16 mouse cellular contexts compared by ENCODE assay signal in genomic region chr16:52229930-52230329, GRCm38 (mm10).
DNase-seq lines count a peak whose midpoint lies in the region; ATAC-seq lines count a peak whose summit lies in the region.
"Had no signal": no experiment of that assay in that cellular context is flagged by ENCODE, and none has a peak within 500 bp of the region (broad histone marks: within the 10 kb centered on the region; RNA-seq: fewer than 3 reads in every experiment).

No protein-coding gene starts in this region.

- no peak for ATAC-seq in liver, embryonic 12.5 days
- ATAC-seq: intestine, embryonic 16.5 days had no signal

- H3K9ac ChIP-seq in liver, embryonic 12.5 days = no peak overlapping the region
- H3K9ac ChIP-seq: forebrain, embryonic 12.5 days; hindbrain, embryonic 13.5 days; limb, embryonic 13.5 days; liver, embryonic 15.5 days had no signal

- no peaks in the 10 kb centered on the region for H3K9me3 ChIP-seq in liver, embryonic 12.5 days (replicated peaks)
- H3K9me3 ChIP-seq: forebrain, embryonic 12.5 days; G1E; hindbrain, embryonic 13.5 days; limb, embryonic 13.5 days; liver, embryonic 15.5 days had no signal

- H3K4me2 ChIP-seq in liver, embryonic 12.5 days = no peak overlapping the region
- H3K4me2 ChIP-seq: forebrain, embryonic 12.5 days; hindbrain, embryonic 13.5 days; limb, embryonic 13.5 days; liver, embryonic 15.5 days had no signal

- DNase-seq in layer of hippocampus, adult 11-12 months (ENCODE audit: low spot score) = peak; percentile 24
- DNase-seq in layer of hippocampus, postnatal 14 days (ENCODE audit: low spot score in 2 of 2) = no peak
- DNase-seq in right cerebral cortex, adult 2 months (ENCODE audit: low spot score in 2 of 2) = peak; percentile 51 to 57
- no peak for DNase-seq in right cerebral cortex, postnatal 10 days (ENCODE audit: low spot score in 2 of 2)
- DNase-seq in brain, adult 2 months (ENCODE audit: low read depth, low spot score) = peak; percentile 87
- peak; percentile 83 for DNase-seq in telencephalon, adult 2 months (ENCODE audit: low read depth, low spot score)
- DNase-seq in lung, postnatal 10 days = no peak
- DNase-seq: cerebellum, postnatal 14 days; heart, postnatal 10 days had no signal

- 43% methylated on average over 2 of the region's 2 CpGs for WGBS in liver, embryonic 12.5 days (ENCODE audit: insufficient replicate concordance)

- no peaks in the 10 kb centered on the region for H3K36me3 ChIP-seq in liver, embryonic 12.5 days
- H3K36me3 ChIP-seq: forebrain, embryonic 12.5 days; G1E; hindbrain, embryonic 13.5 days; limb, embryonic 13.5 days; liver, embryonic 15.5 days had no signal

- H3K27ac ChIP-seq in liver, embryonic 12.5 days = no peak overlapping the region
- H3K27ac ChIP-seq: forebrain, embryonic 12.5 days; hindbrain, embryonic 13.5 days; limb, embryonic 13.5 days; liver, embryonic 15.5 days had no signal

- H3K4me3 ChIP-seq in liver, embryonic 12.5 days = no peak overlapping the region
- H3K4me3 ChIP-seq: forebrain, embryonic 12.5 days; hindbrain, embryonic 13.5 days; limb, embryonic 13.5 days; liver, embryonic 15.5 days had no signal

- H3K4me1 ChIP-seq in liver, embryonic 12.5 days = no peaks in the 10 kb centered on the region
- H3K4me1 ChIP-seq: forebrain, embryonic 12.5 days; hindbrain, embryonic 13.5 days; limb, embryonic 13.5 days; liver, embryonic 15.5 days had no signal

- H3K27me3 ChIP-seq in liver, embryonic 12.5 days (replicated peaks) = no peaks in the 10 kb centered on the region
- H3K27me3 ChIP-seq: forebrain, embryonic 12.5 days; hindbrain, embryonic 13.5 days; limb, embryonic 13.5 days; liver, embryonic 15.5 days had no signal

Comparison
In these comparisons a context has a peak if more than half of its experiments do, and no peak if none do; other contexts are left out.
1. DNase-seq: peak in layer of hippocampus, adult 11-12 months (single experiment), right cerebral cortex, adult 2 months (2 of 2), brain, adult 2 months (single experiment) and telencephalon, adult 2 months (single experiment); none in layer of hippocampus, postnatal 14 days (0 of 2), right cerebral cortex, postnatal 10 days (0 of 2) and lung, postnatal 10 days (single experiment).